Mouse (Mus musculus): Measurements from ENCODE around the gene Gstm6. TPM values are rescaled to one million over a fixed set of nuclear protein-coding genes. Genes with fewer than 3 reads are reported as not detected.
A peak's percentile ranks its signal among the peaks of the same experiment; 100 is the strongest.
"Not testable (repeated sequence)": the region's sequence is repeated elsewhere in the genome, so short reads cannot be mapped to it uniquely, and the experiment has no call there.

Gstm6 gene
- polyA plus RNA-seq, 1 experiment from 2014 or later: 14.5 TPM

GRCm38 (mm10) chr3:107917097-107917496, 26.5 kb downstream of the Gstm6 start:
- H3K9ac ChIP-seq (replicated peaks): no peak overlapping the region
- H3K9me3 ChIP-seq: no peaks in the 10 kb centered on the region
- no peaks in the 10 kb centered on the region for H3K4me1 ChIP-seq (replicated peaks)
- H3K4me3 ChIP-seq (replicated peaks): no peak overlapping the region
- H3K27ac ChIP-seq: no peak overlapping the region
- WGBS: 80% methylated on average over 3 of the region's 3 CpGs
- H3K27me3 ChIP-seq: no peaks in the 10 kb centered on the region
- no peaks in the 10 kb centered on the region for H3K36me3 ChIP-seq
- H3K4me2 ChIP-seq (replicated peaks): no peak overlapping the region
- ATAC-seq: no peak

DNA sequence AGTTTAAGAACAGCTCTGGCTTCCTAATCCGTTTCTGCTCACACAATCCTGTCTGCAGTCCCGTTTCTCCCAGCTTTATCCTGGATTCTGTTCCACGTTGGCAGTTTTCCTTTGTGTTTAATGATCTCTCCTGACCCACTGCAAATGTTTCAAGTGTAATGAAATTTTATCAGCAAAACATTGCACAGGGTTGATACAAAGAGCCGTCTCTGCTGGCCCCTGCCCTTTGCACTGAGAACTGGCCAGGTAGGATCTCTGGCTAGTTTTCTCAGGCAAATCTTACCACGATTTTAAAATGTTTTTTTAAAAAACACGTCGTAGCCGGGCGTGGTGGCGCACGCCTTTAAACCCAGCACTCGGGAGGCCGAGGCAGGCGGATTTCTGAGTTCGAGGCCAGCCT, 26.9 kb downstream of the Gstm6 start:
- H3K27ac ChIP-seq: no peak overlapping the region
- WGBS: 76% methylated on average over 15 of the region's 15 CpGs
- H3K9ac ChIP-seq (replicated peaks): no peak overlapping the region
- H3K36me3 ChIP-seq: no peaks in the 10 kb centered on the region
- no peaks in the 10 kb centered on the region for H3K9me3 ChIP-seq
- H3K27me3 ChIP-seq: no peaks in the 10 kb centered on the region
- no peak overlapping the region for H3K4me3 ChIP-seq (replicated peaks)
- H3K4me2 ChIP-seq (replicated peaks): no peak overlapping the region
- ATAC-seq: no peak
- no peaks in the 10 kb centered on the region for H3K4me1 ChIP-seq (replicated peaks)

DNA sequence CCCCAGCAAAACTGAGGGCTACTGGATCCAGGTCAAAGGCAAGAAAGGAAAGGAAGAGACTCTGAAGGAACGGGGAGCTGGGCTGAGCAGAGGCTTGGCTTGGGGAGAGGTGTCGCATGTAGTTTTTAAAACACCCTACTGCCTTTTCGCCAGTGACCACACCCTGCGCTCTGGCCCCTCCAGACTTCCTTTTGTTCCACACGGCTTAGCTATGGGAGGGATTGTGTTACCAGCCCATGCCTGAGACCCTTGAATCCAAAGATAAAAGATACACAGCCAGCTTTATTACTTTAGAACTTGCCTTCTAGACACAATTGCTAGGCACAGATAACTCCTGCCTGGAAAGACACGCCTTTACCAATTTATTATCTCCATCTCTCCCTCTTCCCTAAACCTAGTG, 37.6 kb downstream of the Gstm6 start:
- no peaks in the 10 kb centered on the region for H3K4me1 ChIP-seq (replicated peaks)
- no peak overlapping the region for H3K27ac ChIP-seq
- no peak overlapping the region for H3K9ac ChIP-seq (replicated peaks)
- no peak overlapping the region for H3K4me3 ChIP-seq (replicated peaks)
- H3K4me2 ChIP-seq (replicated peaks): no peak overlapping the region
- WGBS: 57% methylated on average over 6 of the region's 6 CpGs
- H3K27me3 ChIP-seq: no peaks in the 10 kb centered on the region
- H3K36me3 ChIP-seq: no peaks in the 10 kb centered on the region
- no peaks in the 10 kb centered on the region for H3K9me3 ChIP-seq
- no peak for ATAC-seq

DNA sequence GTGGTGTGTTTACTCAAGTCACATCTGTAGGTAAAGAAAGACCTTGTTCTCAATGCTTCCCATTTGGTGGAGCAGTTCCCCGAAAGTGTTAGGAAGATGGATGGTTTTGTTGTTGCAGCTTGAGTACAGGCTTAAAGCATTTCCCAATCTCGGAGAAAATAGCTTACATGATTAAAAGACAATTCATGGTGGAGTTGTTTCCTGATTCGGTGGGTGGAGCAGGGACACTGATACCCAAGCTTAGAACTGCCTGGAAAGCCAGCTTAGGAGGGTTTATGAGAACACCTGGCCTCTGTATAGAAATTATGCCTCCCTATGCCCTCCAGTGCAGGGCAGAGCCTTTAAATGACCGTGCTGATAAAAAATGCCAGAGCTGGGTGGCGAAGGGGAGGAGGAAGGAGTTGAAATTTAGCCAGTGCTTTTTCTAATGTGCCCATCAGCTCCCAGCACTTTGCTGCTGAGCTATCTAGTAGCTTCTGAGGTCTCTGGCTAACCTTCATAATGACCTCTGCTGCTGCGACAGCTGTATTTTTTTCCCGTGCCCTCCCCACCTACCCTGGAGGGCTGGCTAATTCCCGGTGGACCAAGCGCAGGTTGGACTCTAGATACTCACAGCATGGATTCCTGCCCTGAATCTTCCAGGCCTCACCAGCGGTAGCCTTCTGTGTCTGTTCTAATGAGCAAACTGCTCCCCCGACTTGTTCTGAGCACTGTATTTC, 42.4 kb downstream of the Gstm6 start:
- Histone ChIP-seq H3K27ac (no peak overlapping the region), H3K4me1 (replicated peaks) (peaks cover 6% of the 10 kb centered on the region), H3K27me3 (no peaks in the 10 kb centered on the region), H3K4me3 (replicated peaks) (no peak overlapping the region), H3K36me3 (peaks cover 15% of the 10 kb centered on the region), H3K4me2 (replicated peaks) (no peak overlapping the region), H3K9me3 (no peaks in the 10 kb centered on the region), H3K9ac (replicated peaks) (no peak overlapping the region)
- WGBS: 70% methylated on average over 11 of the region's 11 CpGs
- ATAC-seq: no peak

GRCm38 (mm10) chr3:107898691-107899090, 44.9 kb downstream of the Gstm6 start:
- Histone ChIP-seq H3K36me3 (peaks cover 15% of the 10 kb centered on the region), H3K4me3 (replicated peaks) (no peak overlapping the region), H3K4me1 (replicated peaks) (peaks cover 12% of the 10 kb centered on the region), H3K4me2 (replicated peaks) (no peak overlapping the region), H3K27me3 (no peaks in the 10 kb centered on the region), H3K9me3 (no peaks in the 10 kb centered on the region), H3K9ac (replicated peaks) (no peak overlapping the region), H3K27ac (no peak overlapping the region)
- WGBS: 92% methylated on average over 13 of the region's 13 CpGs
- ATAC-seq: no peak

DNA sequence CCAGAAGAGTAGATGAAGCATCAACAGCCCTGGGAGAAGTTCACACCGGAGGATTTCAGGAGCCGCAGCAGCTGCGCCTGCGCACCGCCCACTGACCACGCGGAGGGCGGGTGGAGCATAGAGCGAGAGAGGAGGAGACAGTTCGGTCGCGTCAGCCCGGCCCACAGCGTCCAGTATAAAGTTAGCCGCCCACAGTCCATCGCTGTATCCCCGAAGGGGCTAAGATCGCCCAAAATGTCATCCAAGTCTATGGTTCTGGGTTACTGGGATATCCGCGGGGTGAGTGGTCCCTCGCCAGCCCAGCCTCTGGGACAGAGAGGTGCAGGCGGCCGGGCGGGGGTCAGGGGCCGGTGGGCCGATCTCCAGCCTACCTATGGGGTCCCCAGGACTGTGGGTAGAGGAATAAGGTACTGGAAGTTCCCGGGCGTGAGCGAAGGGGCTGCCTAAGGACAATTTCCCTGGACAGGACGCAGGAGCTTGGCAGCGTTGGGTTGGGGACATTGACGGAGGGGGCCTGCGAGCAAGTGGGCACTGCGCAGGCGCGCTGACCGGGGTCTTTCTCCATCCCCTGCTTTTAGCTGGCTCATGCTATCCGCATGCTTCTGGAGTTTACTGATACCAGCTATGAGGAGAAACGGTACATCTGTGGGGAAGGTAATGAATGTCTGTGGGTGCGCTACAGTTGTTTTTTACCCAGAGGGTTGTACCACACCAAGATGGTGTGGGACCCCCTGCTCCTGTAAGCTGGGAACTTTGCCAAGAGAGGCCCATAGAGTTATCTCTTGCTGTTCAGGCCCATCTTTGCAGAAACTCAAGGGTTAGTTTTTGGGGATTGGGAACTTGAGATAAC, 47.6 kb downstream of the Gstm6 start, which contains the start of gene Gstm5:
Gstm5 (plus strand) TSS at position 102 of the 850 bp plus-strand sequence.
- Histone ChIP-seq H3K9ac (replicated peaks) (peak within 1 kb of the TSS; percentile 81), H3K4me3 (replicated peaks) (peak within 1 kb of the TSS; percentile 69), H3K4me2 (replicated peaks) (peak within 1 kb of the TSS; percentile 67), H3K4me1 (replicated peaks) (peaks cover 12% of the 10 kb centered on the region), H3K9me3 (no peaks in the 10 kb centered on the region), H3K36me3 (peaks cover 15% of the 10 kb centered on the region), H3K27me3 (no peaks in the 10 kb centered on the region), H3K27ac (peak within 1 kb of the TSS; percentile 71)
- WGBS: 5% methylated on average over 39 of the region's 40 CpGs
- peak; percentile 97 for ATAC-seq

DNA sequence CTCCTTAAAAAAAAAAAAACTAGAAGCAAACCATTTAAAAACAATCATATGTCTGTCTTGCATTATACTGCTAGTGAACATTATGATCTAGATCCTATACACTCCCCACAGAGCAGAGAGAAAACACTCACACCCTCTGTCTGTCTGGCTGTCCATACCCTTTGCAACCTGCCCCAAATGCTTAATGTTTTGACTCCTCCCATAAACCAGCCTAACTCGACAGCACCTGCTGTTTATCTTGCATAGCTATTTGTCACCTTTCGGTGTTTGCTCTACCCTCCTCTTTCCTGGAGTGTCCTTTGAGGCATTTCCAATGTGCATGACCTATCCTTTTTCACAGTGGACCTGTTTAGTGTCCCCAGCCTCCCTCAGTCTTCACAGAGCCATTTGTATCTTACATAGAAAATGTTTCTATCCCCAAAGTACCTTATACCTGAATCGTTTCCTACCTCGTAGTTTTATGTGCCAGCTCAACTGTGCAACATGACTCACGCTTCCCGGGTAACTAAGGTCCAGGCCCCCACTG, 48.3 kb downstream of the Gstm6 start:
- Histone ChIP-seq H3K27ac (no peak overlapping the region), H3K36me3 (peaks cover 15% of the 10 kb centered on the region), H3K4me1 (replicated peaks) (peaks cover 12% of the 10 kb centered on the region), H3K9me3 (no peaks in the 10 kb centered on the region), H3K4me2 (replicated peaks) (peak overlapping the region; percentile 67), H3K27me3 (no peaks in the 10 kb centered on the region), H3K9ac (replicated peaks) (peak overlapping the region; percentile 81), H3K4me3 (replicated peaks) (peak overlapping the region; percentile 69)
- WGBS: 16% methylated on average over 6 of the region's 6 CpGs
- peak; percentile 62 for ATAC-seq

DNA sequence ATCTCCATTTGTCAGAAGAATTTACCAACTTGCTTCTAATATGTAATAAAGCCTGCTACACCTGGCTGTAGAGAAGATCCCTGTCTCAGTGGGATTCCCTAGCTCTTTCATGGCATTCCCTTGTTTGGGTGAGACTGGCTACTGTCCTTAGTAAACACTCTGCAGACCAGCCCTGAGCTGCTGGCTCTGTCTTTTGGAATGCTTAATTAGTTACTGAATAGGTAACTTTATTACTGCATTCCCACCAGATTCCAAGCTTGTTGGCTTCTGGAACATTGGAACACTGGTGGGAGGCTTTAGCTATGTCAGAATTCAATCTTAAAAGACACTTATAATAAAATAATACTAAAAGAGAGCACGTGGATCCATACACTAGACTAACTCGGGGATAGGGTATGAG, 54.3 kb downstream of the Gstm6 start:
- WGBS: 87% methylated on average over 2 of the region's 2 CpGs
- H3K36me3 ChIP-seq; H3K27me3 ChIP-seq; H3K4me2 ChIP-seq (replicated peaks); ATAC-seq; H3K9ac ChIP-seq (replicated peaks); H3K27ac ChIP-seq; H3K4me1 ChIP-seq (replicated peaks); H3K9me3 ChIP-seq; H3K4me3 ChIP-seq (replicated peaks): not testable (repeated sequence)

Other genes starting within 250 kb of the Gstm6 start
- 108 and 116 TPM in 2 replicates for gene Ahcyl1, start 247.2 kb downstream of the Gstm6 start, polyA plus RNA-seq (2015; fragmentation: Nextera tagmentation; extraction: Ambion mirVana)
- gene Csf1, start 183.3 kb downstream of the Gstm6 start, polyA plus RNA-seq (2015; fragmentation: Nextera tagmentation; extraction: Ambion mirVana): 4.9 and 5.3 TPM in 2 replicates
- gene Eps8l3, start 66.5 kb downstream of the Gstm6 start, polyA plus RNA-seq (2015; fragmentation: Nextera tagmentation; extraction: Ambion mirVana): 0.36 TPM in 1 of 2 replicates, not detected in the other
- 236 and 245 TPM in 2 replicates for gene Gstm5, start 47.9 kb downstream of the Gstm6 start, polyA plus RNA-seq (2015; fragmentation: Nextera tagmentation; extraction: Ambion mirVana)
- 100 and 107 TPM in 2 replicates for gene Gstm7, start 11.9 kb downstream of the Gstm6 start, polyA plus RNA-seq (2015; fragmentation: Nextera tagmentation; extraction: Ambion mirVana)
- 0.26 TPM in 1 of 2 replicates, not detected in the other for gene Gstm3, start 25.5 kb upstream of the Gstm6 start, polyA plus RNA-seq (2015; fragmentation: Nextera tagmentation; extraction: Ambion mirVana)
- gene Gstm2, start 42.7 kb upstream of the Gstm6 start, polyA plus RNA-seq (2015; fragmentation: Nextera tagmentation; extraction: Ambion mirVana): 6.0 and 6.2 TPM in 2 replicates
- gene Gstm1, start 74.2 kb upstream of the Gstm6 start, polyA plus RNA-seq (2015; fragmentation: Nextera tagmentation; extraction: Ambion mirVana): 28.7 and 36.2 TPM in 2 replicates
- gene Gstm4, start 101.1 kb upstream of the Gstm6 start, polyA plus RNA-seq (2015; fragmentation: Nextera tagmentation; extraction: Ambion mirVana): 13.8 and 14.2 TPM in 2 replicates
- gene Ampd2, start 142.9 kb upstream of the Gstm6 start, polyA plus RNA-seq (2015; fragmentation: Nextera tagmentation; extraction: Ambion mirVana): 53.6 and 54.5 TPM in 2 replicates
- 0.43 and 0.48 TPM in 2 replicates for gene Gnat2, start 149.0 kb upstream of the Gstm6 start, polyA plus RNA-seq (2015; fragmentation: Nextera tagmentation; extraction: Ambion mirVana)
- 148 and 152 TPM in 2 replicates for gene Gnai3, start 202.4 kb upstream of the Gstm6 start, polyA plus RNA-seq (2015; fragmentation: Nextera tagmentation; extraction: Ambion mirVana)
- gene Gpr61, start 211.1 kb upstream of the Gstm6 start, polyA plus RNA-seq (2015; fragmentation: Nextera tagmentation; extraction: Ambion mirVana): 2.0 and 2.1 TPM in 2 replicates
- gene Amigo1, start 242.6 kb upstream of the Gstm6 start, polyA plus RNA-seq (2015; fragmentation: Nextera tagmentation; extraction: Ambion mirVana): 9.9 and 11.0 TPM in 2 replicates

Measured in midbrain, embryonic 13.5 days (tissue).